Mouse (Mus musculus) thymus, adult 2 months (tissue): Measurements from ENCODE around the gene Gm10300. TPM values are rescaled to one million over a fixed set of nuclear protein-coding genes. Genes with fewer than 3 reads are reported as not detected.

Source experiments
- DNase-seq: peaks from one replicate; pipeline ENCODE4 v3.0.0; 2021
- H3K27ac ChIP-seq: fragments of 200-500 bp; 2 replicates; pipeline ENCODE4 v1.5.1; 2012; ENCODE audit warnings: low read length, control low read depth; ENCODE audit not compliant: control insufficient read depth, insufficient read depth
- H3K27me3 ChIP-seq: fragments of 200-500 bp; 2 replicates; pipeline ENCODE4 v1.6.1; 2012; ENCODE audit warnings: mild to moderate bottlenecking, low read length, moderate library complexity, mixed read lengths; ENCODE audit not compliant: control insufficient read depth, insufficient read depth
- H3K36me3 ChIP-seq: fragments of 200-500 bp; 2 replicates; pipeline ENCODE4 v1.6.1; 2012; ENCODE audit warnings: mild to moderate bottlenecking, low read length, moderate library complexity; ENCODE audit not compliant: control insufficient read depth, insufficient read depth
- H3K4me1 ChIP-seq: fragments of 200-500 bp; replicated peaks from 2 replicates; pipeline ENCODE4 v1.6.1; 2012; ENCODE audit warnings: low read length; ENCODE audit not compliant: control insufficient read depth, insufficient read depth
- H3K4me3 ChIP-seq: fragments of 200-500 bp; 2 replicates; pipeline ENCODE4 v1.5.1; 2012; ENCODE audit warnings: mild to moderate bottlenecking, low read length, control low read depth, moderate library complexity; ENCODE audit not compliant: control insufficient read depth, insufficient read depth
- CTCF ChIP-seq: fragments of 200-500 bp; IDR thresholded peaks from 2 replicates; pipeline ENCODE4 v1.5.1; 2012; ENCODE audit warnings: mild to moderate bottlenecking, control low read depth, low read length, moderate library complexity, borderline replicate concordance; ENCODE audit not compliant: control insufficient read depth, poor library complexity, insufficient read depth; ENCODE audit errors: extremely low read depth
- POLR2A ChIP-seq: fragments of 200-500 bp; IDR thresholded peaks from 2 replicates; pipeline ENCODE4 v1.6.1; 2012; ENCODE audit warnings: mild to moderate bottlenecking, low read length, control low read depth, moderate library complexity; ENCODE audit not compliant: control insufficient read depth, poor library complexity, insufficient read depth; ENCODE audit errors: extremely low read depth
- WGBS: fragments of 180-500 bp; shearing (Covaris S2); methylation state at CpG from one replicate; pipeline ENCODE4 v1.1.7; 2018; 5-methylcytosine and 5-hydroxymethylcytosine counted together
- polyA plus RNA-seq: library from polyadenylated mRNA; depleted of rRNA; stranded (reverse); fragments of >200 nt; gene quantifications from 2 replicates; pipeline ENCODE4 v1.2.3, GENCODE M21; 2012

Gene Gm10300
- polyA plus RNA-seq, 1 experiment: 0.07 TPM

GRCm38 (mm10) chr4:132093136-132093535 is 18.6 kb downstream of the Gm10300 start:
- WGBS: 92% methylated on average over 6 of the region's 6 CpGs
- DNase-seq: no peak

GRCm38 (mm10) chr4:132093928-132094327 is 19.4 kb downstream of the Gm10300 start:
- DNase-seq: no peak
- Histone ChIP-seq H3K4me1 (no peaks in the 10 kb centered on the region), H3K27ac (no peak overlapping the region), H3K4me3 (no peak overlapping the region), H3K36me3 (no peaks in the 10 kb centered on the region), H3K27me3 (no peaks in the 10 kb centered on the region)
- 84% methylated on average over 5 of the region's 5 CpGs for WGBS
- TF ChIP-seq POLR2A (no peak), CTCF (no peak)

More at GRCm38 (mm10) chr4:132093136-132093535, 18.6 kb downstream of the Gm10300 start:
- no peak overlapping the region for H3K4me3 ChIP-seq
- TF ChIP-seq CTCF: no peak
- TF ChIP-seq POLR2A: no peak
- no peak overlapping the region for H3K27ac ChIP-seq
- no peaks in the 10 kb centered on the region for H3K4me1 ChIP-seq
- H3K27me3 ChIP-seq: no peaks in the 10 kb centered on the region
- no peaks in the 10 kb centered on the region for H3K36me3 ChIP-seq

- no peak for DNase-seq
- 90% methylated on average over 7 of the region's 7 CpGs for WGBS
- Histone ChIP-seq H3K27ac (no peak overlapping the region), H3K27me3 (no peaks in the 10 kb centered on the region), H3K4me1 (no peaks in the 10 kb centered on the region), H3K4me3 (no peak overlapping the region), H3K36me3 (no peaks in the 10 kb centered on the region)
- no peak for TF ChIP-seq CTCF
- no peak for TF ChIP-seq POLR2A
Measured at GRCm38 (mm10) chr4:132095043-132095442, 20.5 kb downstream of the Gm10300 start.

- H3K4me1 ChIP-seq: no peaks in the 10 kb centered on the region
- no peak overlapping the region for H3K27ac ChIP-seq
- H3K27me3 ChIP-seq: no peaks in the 10 kb centered on the region
- no peaks in the 10 kb centered on the region for H3K36me3 ChIP-seq
- 97% methylated on average over 5 of the region's 5 CpGs for WGBS
- no peak for DNase-seq
- TF ChIP-seq POLR2A (no peak), CTCF (no peak)
- H3K4me3 ChIP-seq: no peak overlapping the region
Measured at GRCm38 (mm10) chr4:132099548-132099947, 25.1 kb downstream of the Gm10300 start.

- Histone ChIP-seq H3K36me3 (no peaks in the 10 kb centered on the region), H3K4me3 (no peak overlapping the region), H3K4me1 (no peaks in the 10 kb centered on the region), H3K27me3 (no peaks in the 10 kb centered on the region), H3K27ac (no peak overlapping the region)
- no peak for DNase-seq
- 46% methylated on average over 3 of the region's 3 CpGs for WGBS
- TF ChIP-seq CTCF: no peak
- TF ChIP-seq POLR2A: no peak
Measured at GRCm38 (mm10) chr4:132101152-132101551, 26.7 kb downstream of the Gm10300 start.

DNA sequence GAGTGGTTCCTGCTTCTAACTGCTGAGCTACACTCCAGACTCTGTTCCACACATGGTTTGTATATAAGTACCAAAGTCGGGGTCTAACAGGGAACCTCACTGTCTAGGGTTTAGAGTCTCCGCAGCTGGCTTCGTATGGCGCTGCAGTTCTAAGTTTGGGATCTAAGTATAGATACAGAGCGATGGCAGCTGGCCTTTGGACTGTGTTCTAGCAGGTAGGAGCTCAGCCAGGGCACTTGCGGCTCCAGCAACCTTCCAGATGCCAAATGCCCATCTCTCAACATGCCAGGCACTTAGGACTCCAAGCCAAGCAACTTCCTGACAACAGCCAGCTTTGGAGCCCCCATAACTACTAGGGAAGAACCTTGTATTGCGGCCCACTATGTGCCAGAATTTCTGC is 33.7 kb downstream of the Gm10300 start:
- Histone ChIP-seq H3K4me3 (no peak overlapping the region), H3K4me1 (no peaks in the 10 kb centered on the region), H3K27ac (no peak overlapping the region), H3K27me3 (no peaks in the 10 kb centered on the region), H3K36me3 (no peaks in the 10 kb centered on the region)
- 94% methylated on average over 7 of the region's 7 CpGs for WGBS
- TF ChIP-seq CTCF (no peak), POLR2A (no peak)
- DNase-seq: no peak

GRCm38 (mm10) chr4:132111227-132111626 is 36.7 kb downstream of the Gm10300 start:
- Histone ChIP-seq H3K27ac (no peak overlapping the region), H3K36me3 (no peaks in the 10 kb centered on the region), H3K27me3 (no peaks in the 10 kb centered on the region), H3K4me3 (no peak overlapping the region), H3K4me1 (no peaks in the 10 kb centered on the region; the same call in 1 of the 2 replicates)
- TF ChIP-seq CTCF (no peak), POLR2A (no peak)
- DNase-seq: no peak
- 89% methylated on average over 4 of the region's 4 CpGs for WGBS
